Mouse (Mus musculus) liver, embryonic 13.5 days (tissue): ENCODE measurements around the gene Hoxd12. TPM values are rescaled to one million over a fixed set of nuclear protein-coding genes. Genes with fewer than 3 reads are reported as not detected.

Experiments used
- ATAC-seq: fragments of 200-750 bp; cut with Nextera tagmentation; 2 replicates; pipeline ENCODE4 v1.8.0; 2017; ENCODE audit warnings: low read depth, mild to moderate bottlenecking, moderate number of reproducible peaks, moderate library complexity
- DNase-seq: peaks from one replicate; pipeline ENCODE4 v3.0.0; 2022
- H3K27ac ChIP-seq: fragments of 300-500 bp; sonication (generic); 2 replicates; pipeline ENCODE4 v1.5.1; 2015; ENCODE audit warnings: moderate library complexity, mild to moderate bottlenecking, inconsistent platforms
- H3K27me3 ChIP-seq: fragments of 300-500 bp; sonication (generic); 2 replicates; pipeline ENCODE4 v1.6.1; 2015; ENCODE audit warnings: mild to moderate bottlenecking, inconsistent platforms
- H3K36me3 ChIP-seq: fragments of 300-500 bp; sonication (generic); 2 replicates; pipeline ENCODE4 v1.6.1; 2015; ENCODE audit warnings: mild to moderate bottlenecking, inconsistent platforms
- H3K4me1 ChIP-seq: fragments of 300-500 bp; sonication (generic); replicated peaks from 2 replicates; pipeline ENCODE4 v1.6.1; 2015; ENCODE audit warnings: inconsistent platforms
- H3K4me2 ChIP-seq: fragments of 300-500 bp; sonication (generic); 2 replicates; pipeline ENCODE4 v1.6.1; 2015; ENCODE audit warnings: inconsistent platforms, mild to moderate bottlenecking, moderate library complexity
- H3K4me3 ChIP-seq: fragments of 300-500 bp; sonication (generic); replicated peaks from 2 replicates; pipeline ENCODE4 v1.5.1; 2015; ENCODE audit warnings: mild to moderate bottlenecking, inconsistent platforms
- H3K9ac ChIP-seq: fragments of 300-500 bp; sonication (generic); 2 replicates; pipeline ENCODE4 v1.6.1; 2015; ENCODE audit warnings: mild to moderate bottlenecking, inconsistent platforms
- H3K9me3 ChIP-seq: fragments of 300-500 bp; sonication (generic); replicated peaks from 2 replicates; pipeline ENCODE4 v1.6.1; 2016; ENCODE audit warnings: inconsistent platforms
- WGBS: fragments of 180-500 bp; shearing (Covaris S2); methylation state at CpG from one replicate; pipeline ENCODE4 v1.1.7; 2015; ENCODE audit not compliant: insufficient replicate concordance; 5-methylcytosine and 5-hydroxymethylcytosine counted together
- polyA plus RNA-seq: library from polyadenylated mRNA; unstranded; fragments of >200 nt; fragmentation: Nextera tagmentation; extraction: Ambion mirVana; gene quantifications from 2 replicates; pipeline ENCODE4 v1.2.1, GENCODE M21; 2015

Hoxd12 gene
- polyA plus RNA-seq, 1 experiment from 2014 or later: not detected

DNA sequence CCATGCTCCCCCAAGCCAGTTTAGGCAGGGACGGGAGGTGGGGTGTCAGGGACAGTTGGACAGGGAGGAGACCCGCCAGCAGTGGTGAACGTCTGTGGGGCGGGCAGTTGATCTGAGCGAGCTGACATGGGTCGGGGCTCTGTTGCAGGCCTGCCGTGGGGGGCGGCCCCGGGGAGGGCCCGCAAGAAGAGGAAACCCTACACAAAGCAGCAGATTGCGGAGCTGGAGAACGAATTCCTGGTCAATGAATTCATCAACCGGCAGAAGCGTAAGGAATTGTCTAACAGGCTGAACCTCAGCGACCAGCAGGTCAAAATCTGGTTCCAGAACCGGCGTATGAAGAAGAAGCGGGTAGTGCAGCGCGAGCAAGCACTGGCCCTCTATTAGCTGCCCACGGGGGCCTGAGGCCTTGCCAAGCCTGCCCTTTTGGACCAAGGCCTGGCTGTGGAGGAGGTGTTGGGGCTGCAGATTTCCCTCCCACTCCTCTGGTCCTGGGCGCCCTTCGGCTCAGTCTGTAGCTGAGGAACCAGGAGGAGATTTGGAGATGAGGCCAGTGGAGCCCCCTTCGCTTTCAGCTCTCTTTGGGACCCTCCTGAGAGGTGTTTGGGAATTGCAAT lies 961 bp downstream of the Hoxd12 start:
- peaks cover 3% of the 10 kb centered on the region; the same call in 1 of the 2 replicates for H3K4me1 ChIP-seq
- ATAC-seq (no peak), DNase-seq (no peak)
- H3K4me3 ChIP-seq: no peak overlapping the region
- no peak overlapping the region for H3K9ac ChIP-seq
- H3K4me2 ChIP-seq: no peak overlapping the region
- no peaks in the 10 kb centered on the region for H3K36me3 ChIP-seq
- WGBS: 7% methylated on average over 24 of the region's 24 CpGs
- no peaks in the 10 kb centered on the region for H3K9me3 ChIP-seq
- no peak overlapping the region for H3K27ac ChIP-seq
- H3K27me3 ChIP-seq: peaks cover 100% of the 10 kb centered on the region

- Histone ChIP-seq H3K4me2 (no peak overlapping the region), H3K4me1 (peaks cover 3% of the 10 kb centered on the region; the same call in 1 of the 2 replicates), H3K9ac (no peak overlapping the region), H3K9me3 (no peaks in the 10 kb centered on the region), H3K27ac (no peak overlapping the region), H3K27me3 (peaks cover 100% of the 10 kb centered on the region), H3K36me3 (no peaks in the 10 kb centered on the region), H3K4me3 (no peak overlapping the region)
- WGBS: 2% methylated on average over 9 of the region's 9 CpGs
- ATAC-seq (no peak), DNase-seq (no peak)
Measured at GRCm38 (mm10) chr2:74676376-74677052, 1.7 kb downstream of the Hoxd12 start.

GRCm38 (mm10) chr2:74677106-74677505 lies 2.3 kb downstream of the Hoxd12 start:
- no peak for DNase-seq
- Histone ChIP-seq H3K9ac (no peak overlapping the region), H3K4me2 (no peak overlapping the region), H3K27me3 (peaks cover 100% of the 10 kb centered on the region), H3K27ac (no peak overlapping the region), H3K9me3 (no peaks in the 10 kb centered on the region), H3K36me3 (no peaks in the 10 kb centered on the region), H3K4me3 (no peak overlapping the region), H3K4me1 (peaks cover 5% of the 10 kb centered on the region; the same call in 1 of the 2 replicates)
- no peak for ATAC-seq
- WGBS: 16% methylated on average over 2 of the region's 2 CpGs

GRCm38 (mm10) chr2:74678891-74679595 lies 4.2 kb downstream of the Hoxd12 start, which contains the start of gene Hoxd11:
Gene Hoxd11 (plus strand): TSS chr2:74679557.
- Histone ChIP-seq H3K4me3 (no peak within 1 kb of the TSS), H3K27ac (no peak within 1 kb of the TSS), H3K4me1 (0 out of 2 replicates have a peak, but pooled peaks cover 7% of the 10 kb centered on the region), H3K36me3 (no peaks in the 10 kb centered on the region), H3K9me3 (no peaks in the 10 kb centered on the region), H3K4me2 (no peak within 1 kb of the TSS), H3K9ac (no peak within 1 kb of the TSS), H3K27me3 (peaks cover 100% of the 10 kb centered on the region)
- DNase-seq (no peak), ATAC-seq (no peak)
- 3% methylated on average over 15 of the region's 15 CpGs for WGBS

DNA sequence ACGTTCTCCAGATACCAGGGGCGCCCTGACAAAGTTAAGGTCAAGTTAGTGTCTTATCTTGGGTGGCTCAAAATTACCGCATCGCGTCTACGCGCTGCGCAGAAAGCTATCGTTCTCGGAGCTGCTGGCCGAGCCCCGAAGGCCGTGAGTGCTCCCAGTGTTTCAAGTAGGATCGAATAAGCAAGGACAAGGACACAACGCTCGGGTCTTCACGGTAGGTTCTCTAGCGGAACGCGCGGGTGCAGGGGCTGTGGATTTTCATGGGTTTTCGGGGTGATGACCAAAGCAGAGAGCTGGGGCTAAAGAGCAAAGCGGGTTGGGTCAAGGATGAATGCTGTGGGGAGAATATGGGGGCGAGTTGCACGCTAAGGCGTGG lies 4.8 kb downstream of the Hoxd12 start:
- Histone ChIP-seq H3K4me1 (0 out of 2 replicates have a peak, but pooled peaks cover 7% of the 10 kb centered on the region), H3K36me3 (no peaks in the 10 kb centered on the region), H3K27me3 (peaks cover 100% of the 10 kb centered on the region), H3K4me2 (no peak overlapping the region), H3K27ac (no peak overlapping the region), H3K9me3 (no peaks in the 10 kb centered on the region), H3K4me3 (no peak overlapping the region), H3K9ac (no peak overlapping the region)
- 2% methylated on average over 26 of the region's 26 CpGs for WGBS
- ATAC-seq (no peak), DNase-seq (no peak)

DNA sequence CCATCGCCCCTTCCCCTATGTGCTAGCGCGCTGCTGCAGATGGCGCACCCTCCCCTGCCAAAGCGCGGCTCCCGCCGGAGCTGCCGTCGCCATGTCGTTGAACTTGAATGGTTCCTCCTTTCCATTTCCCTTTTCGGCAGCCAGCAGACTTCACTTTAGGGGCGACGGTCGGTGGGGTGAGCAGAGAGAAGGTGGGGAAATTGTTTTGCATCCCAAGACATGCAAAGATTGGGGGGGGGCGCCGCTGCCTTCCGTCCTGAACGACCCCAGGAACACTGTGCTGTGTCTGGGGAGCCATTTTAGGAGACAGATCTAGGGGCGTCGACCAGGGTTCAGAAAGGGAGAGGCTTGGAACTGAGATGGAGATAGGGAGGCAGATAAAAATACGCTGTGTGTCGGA lies 5.2 kb downstream of the Hoxd12 start:
- H3K4me2 ChIP-seq: no peak overlapping the region
- no peak overlapping the region for H3K27ac ChIP-seq

GRCm38 (mm10) chr2:74680561-74681398 lies 6.0 kb downstream of the Hoxd12 start:
- ATAC-seq: no peak
- Histone ChIP-seq H3K36me3 (no peaks in the 10 kb centered on the region), H3K4me3 (no peak overlapping the region), H3K27ac (no peak overlapping the region), H3K9ac (no peak overlapping the region), H3K27me3 (peaks cover 100% of the 10 kb centered on the region), H3K4me1 (0 out of 2 replicates have a peak, but pooled peaks cover 7% of the 10 kb centered on the region), H3K9me3 (no peaks in the 10 kb centered on the region), H3K4me2 (no peak overlapping the region)
- no peak for DNase-seq
- WGBS: 2% methylated on average over 21 of the region's 21 CpGs

More for the DNA sequence above, 5.2 kb downstream of the Hoxd12 start:
- DNase-seq (no peak), ATAC-seq (no peak)
- H3K27me3 ChIP-seq: peaks cover 100% of the 10 kb centered on the region
- H3K36me3 ChIP-seq: no peaks in the 10 kb centered on the region
- H3K4me3 ChIP-seq: no peak overlapping the region
- H3K9me3 ChIP-seq: no peaks in the 10 kb centered on the region
- 3% methylated on average over 23 of the region's 23 CpGs for WGBS
- 0 out of 2 replicates have a peak, but pooled peaks cover 7% of the 10 kb centered on the region for H3K4me1 ChIP-seq
- no peak overlapping the region for H3K9ac ChIP-seq

GRCm38 (mm10) chr2:74681594-74682531 lies 7.0 kb downstream of the Hoxd12 start:
- no peak overlapping the region for H3K9ac ChIP-seq
- DNase-seq (no peak), ATAC-seq (no peak)
- H3K36me3 ChIP-seq: no peaks in the 10 kb centered on the region
- H3K4me3 ChIP-seq: peak overlapping the region; percentile 12; the same call in 1 of the 2 replicates
- no peak overlapping the region for H3K27ac ChIP-seq
- no peaks in the 10 kb centered on the region for H3K9me3 ChIP-seq
- 2% methylated on average over 73 of the region's 78 CpGs for WGBS
- H3K4me2 ChIP-seq: peak overlapping the region; percentile 24; the same call in 1 of the 2 replicates
- peaks cover 98% of the 10 kb centered on the region for H3K27me3 ChIP-seq
- 0 out of 2 replicates have a peak, but pooled peaks cover 7% of the 10 kb centered on the region for H3K4me1 ChIP-seq

DNA sequence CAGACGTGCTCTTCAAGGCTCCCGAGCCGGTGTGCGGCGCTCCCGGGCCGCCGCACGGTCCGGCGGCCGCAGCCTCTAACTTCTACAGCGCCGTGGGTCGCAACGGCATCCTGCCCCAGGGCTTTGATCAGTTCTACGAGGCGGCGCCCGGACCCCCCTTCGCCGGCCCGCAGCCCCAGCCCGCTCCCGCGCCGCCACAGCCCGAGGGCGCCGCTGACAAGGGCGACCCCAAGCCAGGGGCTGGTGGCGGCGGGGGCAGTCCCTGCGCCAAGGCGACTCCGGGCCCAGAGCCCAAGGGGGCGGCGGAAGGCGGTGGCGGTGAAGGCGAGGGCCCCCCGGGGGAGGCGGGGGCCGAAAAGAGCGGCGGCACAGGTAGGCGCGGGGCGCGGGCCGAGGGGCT lies 8.0 kb downstream of the Hoxd12 start:
- H3K4me3 ChIP-seq: peak overlapping the region; percentile 12; the same call in 1 of the 2 replicates
- 0 out of 2 replicates have a peak, but pooled peaks cover 7% of the 10 kb centered on the region for H3K4me1 ChIP-seq
- no peak overlapping the region for H3K27ac ChIP-seq
- DNase-seq (no peak), ATAC-seq (no peak)
- 2% methylated on average over 45 of the region's 51 CpGs for WGBS
- no peaks in the 10 kb centered on the region for H3K9me3 ChIP-seq
- 0 out of 2 replicates have a peak overlapping the region, but pooled peaks have one; percentile 24 for H3K4me2 ChIP-seq
- H3K9ac ChIP-seq: no peak overlapping the region
- H3K36me3 ChIP-seq: no peaks in the 10 kb centered on the region
- peaks cover 98% of the 10 kb centered on the region for H3K27me3 ChIP-seq

DNA sequence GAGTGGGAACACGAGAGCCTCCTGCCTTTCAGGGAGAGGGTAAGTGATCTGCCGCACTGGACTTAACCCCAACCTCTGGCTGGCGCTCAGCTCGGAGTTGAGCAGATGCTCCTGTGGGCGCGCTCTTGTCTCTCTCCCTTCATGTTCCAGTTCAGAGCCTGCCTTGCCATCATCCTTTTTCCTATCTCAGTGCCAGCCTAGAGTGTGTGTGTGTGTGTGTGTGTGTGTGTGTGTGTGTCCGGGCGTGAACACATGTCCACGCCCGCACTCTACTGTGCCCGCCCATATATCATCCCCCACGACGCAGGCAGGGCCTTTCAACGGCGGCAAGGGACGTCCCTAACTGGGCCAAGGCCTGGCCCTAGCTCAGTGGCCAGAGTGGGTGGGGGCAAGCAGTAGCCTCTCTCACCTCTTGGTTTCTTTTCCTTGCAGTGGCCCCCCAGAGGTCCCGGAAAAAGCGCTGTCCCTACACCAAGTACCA lies 8.7 kb downstream of the Hoxd12 start:
- DNase-seq: no peak
- peaks cover 98% of the 10 kb centered on the region for H3K27me3 ChIP-seq
- WGBS: 2% methylated on average over 18 of the region's 18 CpGs
- H3K9ac ChIP-seq: no peak overlapping the region
- H3K36me3 ChIP-seq: no peaks in the 10 kb centered on the region
- H3K4me3 ChIP-seq: no peak overlapping the region
- ATAC-seq: no peak
- H3K9me3 ChIP-seq: no peaks in the 10 kb centered on the region
- no peak overlapping the region for H3K4me2 ChIP-seq
- 0 out of 2 replicates have a peak, but pooled peaks cover 7% of the 10 kb centered on the region for H3K4me1 ChIP-seq
- H3K27ac ChIP-seq: no peak overlapping the region
